Mouse (Mus musculus) limb, embryonic 13.5 days (tissue): ENCODE measurements around the gene Klk7. TPM values are rescaled to one million over a fixed set of nuclear protein-coding genes. Genes with fewer than 3 reads are reported as not detected.

ENCODE experiments used
- ATAC-seq: fragments of 200-750 bp; cut with Nextera tagmentation; 2 replicates; pipeline ENCODE4 v1.8.0; 2017; ENCODE audit warnings: low read depth, moderate number of reproducible peaks, moderate TSS enrichment; ENCODE audit not compliant: low FRiP score
- H3K27ac ChIP-seq: fragments of 300-500 bp; sonication (generic); 2 replicates; pipeline ENCODE4 v1.5.1; 2015; ENCODE audit warnings: inconsistent platforms, mild to moderate bottlenecking, moderate library complexity
- H3K27me3 ChIP-seq: fragments of 300-500 bp; sonication (generic); 2 replicates; pipeline ENCODE4 v1.6.1; 2015; ENCODE audit warnings: mild to moderate bottlenecking, inconsistent platforms
- H3K36me3 ChIP-seq: fragments of 300-500 bp; sonication (generic); 2 replicates; pipeline ENCODE4 v1.6.1; 2015; ENCODE audit warnings: inconsistent platforms, mild to moderate bottlenecking, moderate library complexity
- H3K4me1 ChIP-seq: fragments of 300-500 bp; sonication (generic); 2 replicates; pipeline ENCODE4 v1.6.1; 2015; ENCODE audit warnings: inconsistent platforms
- H3K4me2 ChIP-seq: fragments of 300-500 bp; sonication (generic); replicated peaks from 2 replicates; pipeline ENCODE4 v1.6.1; 2015; ENCODE audit warnings: inconsistent platforms, mild to moderate bottlenecking, moderate library complexity
- H3K4me3 ChIP-seq: fragments of 300-500 bp; sonication (generic); 2 replicates; pipeline ENCODE4 v1.5.1; 2015; ENCODE audit warnings: moderate library complexity, mild to moderate bottlenecking, inconsistent platforms
- H3K9ac ChIP-seq: fragments of 300-500 bp; sonication (generic); 2 replicates; pipeline ENCODE4 v1.6.1; 2015; ENCODE audit warnings: mild to moderate bottlenecking, inconsistent platforms
- H3K9me3 ChIP-seq: fragments of 300-500 bp; sonication (generic); 2 replicates; pipeline ENCODE4 v1.6.1; 2016; ENCODE audit warnings: inconsistent platforms
- WGBS: fragments of 180-500 bp; shearing (Covaris S2); methylation state at CpG from one replicate; pipeline ENCODE4 v1.1.7; 2015; 5-methylcytosine and 5-hydroxymethylcytosine counted together
- polyA plus RNA-seq: library from polyadenylated mRNA; unstranded; fragments of >200 nt; fragmentation: Nextera tagmentation; extraction: Ambion mirVana; gene quantifications from 2 replicates; pipeline ENCODE4 v1.2.1, GENCODE M21; 2015

Klk7 gene
- not detected in 2 replicates for polyA plus RNA-seq

- Histone ChIP-seq H3K9ac (no peak within 1 kb of the TSS), H3K27me3 (0 out of 2 replicates have a peak, but pooled peaks cover 7% of the 10 kb centered on the region), H3K4me3 (no peak within 1 kb of the TSS), H3K27ac (no peak within 1 kb of the TSS), H3K36me3 (no peaks in the 10 kb centered on the region), H3K4me1 (no peaks in the 10 kb centered on the region), H3K4me2 (no peak within 1 kb of the TSS), H3K9me3 (no peaks in the 10 kb centered on the region)
- ATAC-seq: no peak
- WGBS: 32% methylated on average over 5 of the region's 5 CpGs
Observed at GRCm38 (mm10) chr7:43810994-43811393, at the start of gene Klk7. Gene Klk7 (plus strand): TSS chr7:43811294.

- Histone ChIP-seq H3K9ac (no peak overlapping the region), H3K4me1 (no peaks in the 10 kb centered on the region), H3K36me3 (no peaks in the 10 kb centered on the region), H3K27ac (no peak overlapping the region), H3K4me3 (no peak overlapping the region), H3K4me2 (no peak overlapping the region), H3K27me3 (no peaks in the 10 kb centered on the region), H3K9me3 (no peaks in the 10 kb centered on the region)
- WGBS: 69% methylated on average over 8 of the region's 8 CpGs
- ATAC-seq: no peak
Observed at GRCm38 (mm10) chr7:43766484-43766883, 44.6 kb upstream of the Klk7 start.

- Histone ChIP-seq H3K27ac (no peak within 1 kb of the TSS), H3K36me3 (no peaks in the 10 kb centered on the region), H3K27me3 (no peaks in the 10 kb centered on the region), H3K4me1 (no peaks in the 10 kb centered on the region), H3K4me2 (no peak within 1 kb of the TSS), H3K9me3 (no peaks in the 10 kb centered on the region), H3K4me3 (no peak within 1 kb of the TSS), H3K9ac (no peak within 1 kb of the TSS)
- WGBS: 78% methylated on average over 4 of the region's 4 CpGs
- no peak for ATAC-seq
Observed at GRCm38 (mm10) chr7:43768597-43768996, 42.5 kb upstream of the Klk7 start, which contains the start of gene Klk12. Gene Klk12 (plus strand): TSS chr7:43768897.

GRCm38 (mm10) chr7:43769636-43770035, 41.5 kb upstream of the Klk7 start:
- no peaks in the 10 kb centered on the region for H3K36me3 ChIP-seq
- no peaks in the 10 kb centered on the region for H3K27me3 ChIP-seq
- H3K4me3 ChIP-seq: no peak overlapping the region
- no peaks in the 10 kb centered on the region for H3K4me1 ChIP-seq
- 87% methylated on average over 8 of the region's 8 CpGs for WGBS
- no peak overlapping the region for H3K27ac ChIP-seq
- H3K4me2 ChIP-seq: no peak overlapping the region
- no peak overlapping the region for H3K9ac ChIP-seq
- no peaks in the 10 kb centered on the region for H3K9me3 ChIP-seq
- no peak for ATAC-seq

GRCm38 (mm10) chr7:43770701-43771100, 40.4 kb upstream of the Klk7 start:
- H3K4me2 ChIP-seq: no peak overlapping the region
- no peak overlapping the region for H3K27ac ChIP-seq
- H3K36me3 ChIP-seq: no peaks in the 10 kb centered on the region
- no peaks in the 10 kb centered on the region for H3K9me3 ChIP-seq
- H3K27me3 ChIP-seq: no peaks in the 10 kb centered on the region
- 92% methylated on average over 10 of the region's 10 CpGs for WGBS
- no peak overlapping the region for H3K4me3 ChIP-seq
- no peak for ATAC-seq
- H3K4me1 ChIP-seq: no peaks in the 10 kb centered on the region
- no peak overlapping the region for H3K9ac ChIP-seq

- ATAC-seq: no peak
- H3K9ac ChIP-seq: no peak overlapping the region
- 92% methylated on average over 6 of the region's 6 CpGs for WGBS
Observed at GRCm38 (mm10) chr7:43771916-43772315, 39.2 kb upstream of the Klk7 start.

GRCm38 (mm10) chr7:43772901-43773300, 38.2 kb upstream of the Klk7 start:
- Histone ChIP-seq H3K27me3 (no peaks in the 10 kb centered on the region), H3K4me1 (no peaks in the 10 kb centered on the region), H3K4me3 (no peak overlapping the region), H3K4me2 (no peak overlapping the region), H3K27ac (no peak overlapping the region), H3K9me3 (no peaks in the 10 kb centered on the region), H3K9ac (no peak overlapping the region), H3K36me3 (no peaks in the 10 kb centered on the region)
- 78% methylated on average over 3 of the region's 3 CpGs for WGBS
- no peak for ATAC-seq

More at GRCm38 (mm10) chr7:43771916-43772315, 39.2 kb upstream of the Klk7 start:
- H3K27me3 ChIP-seq: no peaks in the 10 kb centered on the region
- no peak overlapping the region for H3K4me3 ChIP-seq
- H3K36me3 ChIP-seq: no peaks in the 10 kb centered on the region
- H3K27ac ChIP-seq: no peak overlapping the region
- H3K4me2 ChIP-seq: no peak overlapping the region
- H3K9me3 ChIP-seq: no peaks in the 10 kb centered on the region
- no peaks in the 10 kb centered on the region for H3K4me1 ChIP-seq

GRCm38 (mm10) chr7:43774364-43774763, 36.7 kb upstream of the Klk7 start, which contains the start of gene Klk11:
Gene Klk11 (plus strand): TSS chr7:43774604.
- H3K27me3 ChIP-seq: no peaks in the 10 kb centered on the region
- no peaks in the 10 kb centered on the region for H3K9me3 ChIP-seq
- no peak within 1 kb of the TSS for H3K4me2 ChIP-seq
- ATAC-seq: no peak
- no peaks in the 10 kb centered on the region for H3K4me1 ChIP-seq
- no peak within 1 kb of the TSS for H3K27ac ChIP-seq
- no peaks in the 10 kb centered on the region for H3K36me3 ChIP-seq
- 86% methylated on average over 5 of the region's 5 CpGs for WGBS
- H3K4me3 ChIP-seq: no peak within 1 kb of the TSS
- H3K9ac ChIP-seq: no peak within 1 kb of the TSS

GRCm38 (mm10) chr7:43774802-43775201, 36.3 kb upstream of the Klk7 start:
- no peak for ATAC-seq
- no peak overlapping the region for H3K27ac ChIP-seq
- no peaks in the 10 kb centered on the region for H3K36me3 ChIP-seq
- H3K27me3 ChIP-seq: no peaks in the 10 kb centered on the region
- no peak overlapping the region for H3K4me3 ChIP-seq
- no peak overlapping the region for H3K4me2 ChIP-seq
- no peak overlapping the region for H3K9ac ChIP-seq
- no peaks in the 10 kb centered on the region for H3K9me3 ChIP-seq
- 60% methylated on average over 6 of the region's 6 CpGs for WGBS
- no peaks in the 10 kb centered on the region for H3K4me1 ChIP-seq

- no peak overlapping the region for H3K9ac ChIP-seq
- no peak for ATAC-seq
- WGBS: 40% methylated on average over 7 of the region's 7 CpGs
- H3K4me2 ChIP-seq: no peak overlapping the region
- no peak overlapping the region for H3K4me3 ChIP-seq
- no peaks in the 10 kb centered on the region for H3K9me3 ChIP-seq
- no peaks in the 10 kb centered on the region for H3K36me3 ChIP-seq
- H3K27ac ChIP-seq: no peak overlapping the region
- no peaks in the 10 kb centered on the region for H3K4me1 ChIP-seq
- H3K27me3 ChIP-seq: no peaks in the 10 kb centered on the region
Observed at GRCm38 (mm10) chr7:43775311-43776057, 35.6 kb upstream of the Klk7 start.

GRCm38 (mm10) chr7:43776506-43776905, 34.6 kb upstream of the Klk7 start:
- Histone ChIP-seq H3K9ac (no peak overlapping the region), H3K27me3 (no peaks in the 10 kb centered on the region), H3K4me3 (no peak overlapping the region), H3K27ac (no peak overlapping the region), H3K36me3 (no peaks in the 10 kb centered on the region), H3K4me2 (no peak overlapping the region), H3K9me3 (no peaks in the 10 kb centered on the region), H3K4me1 (no peaks in the 10 kb centered on the region)
- ATAC-seq: no peak
- 80% methylated on average over 5 of the region's 5 CpGs for WGBS

- Histone ChIP-seq H3K27me3 (no peaks in the 10 kb centered on the region), H3K4me3 (no peak overlapping the region), H3K4me1 (0 out of 2 replicates have a peak, but pooled peaks cover 2% of the 10 kb centered on the region), H3K9me3 (no peaks in the 10 kb centered on the region), H3K27ac (no peak overlapping the region), H3K4me2 (no peak overlapping the region), H3K9ac (no peak overlapping the region), H3K36me3 (no peaks in the 10 kb centered on the region)
- ATAC-seq: no peak
- 86% methylated on average over 12 of the region's 12 CpGs for WGBS
Observed at GRCm38 (mm10) chr7:43777423-43777822, 33.7 kb upstream of the Klk7 start.
